Mouse (Mus musculus): ENCODE measurements around the gene Fggy.

DNA sequence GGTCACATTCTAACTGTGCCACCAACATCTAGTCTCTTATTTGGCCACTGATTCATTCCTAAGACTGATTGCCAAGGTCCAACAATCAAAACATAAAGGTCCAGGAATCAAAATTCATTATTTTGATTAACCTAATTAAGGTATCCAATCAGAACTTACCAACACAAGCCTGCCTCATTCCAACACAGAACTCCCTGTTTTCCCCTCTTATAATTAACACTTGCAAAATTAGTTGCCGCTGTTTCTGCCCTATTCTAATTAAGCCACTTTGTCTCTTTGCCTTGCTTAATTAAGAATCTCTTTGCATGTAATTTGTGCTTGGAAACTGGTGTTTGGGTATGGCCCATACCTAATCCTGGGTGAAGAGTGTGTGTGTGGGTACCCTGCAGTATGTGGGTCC is 372.6 kb downstream of the Fggy start:
- TF ChIP-seq CTCF (conservative IDR thresholded peaks at IDR 0.05; ENCODE audit: insufficient read depth, insufficient read length, low read depth, low read length) (no peak), POLR2A (IDR thresholded peaks at IDR 0.05; ENCODE audit: low read depth, low read length) (no peak)

Measured in kidney, adult 2 months (tissue).